Mouse (Mus musculus): ENCODE results near the gene Sec22c.

Gene Sec22c

DNA sequence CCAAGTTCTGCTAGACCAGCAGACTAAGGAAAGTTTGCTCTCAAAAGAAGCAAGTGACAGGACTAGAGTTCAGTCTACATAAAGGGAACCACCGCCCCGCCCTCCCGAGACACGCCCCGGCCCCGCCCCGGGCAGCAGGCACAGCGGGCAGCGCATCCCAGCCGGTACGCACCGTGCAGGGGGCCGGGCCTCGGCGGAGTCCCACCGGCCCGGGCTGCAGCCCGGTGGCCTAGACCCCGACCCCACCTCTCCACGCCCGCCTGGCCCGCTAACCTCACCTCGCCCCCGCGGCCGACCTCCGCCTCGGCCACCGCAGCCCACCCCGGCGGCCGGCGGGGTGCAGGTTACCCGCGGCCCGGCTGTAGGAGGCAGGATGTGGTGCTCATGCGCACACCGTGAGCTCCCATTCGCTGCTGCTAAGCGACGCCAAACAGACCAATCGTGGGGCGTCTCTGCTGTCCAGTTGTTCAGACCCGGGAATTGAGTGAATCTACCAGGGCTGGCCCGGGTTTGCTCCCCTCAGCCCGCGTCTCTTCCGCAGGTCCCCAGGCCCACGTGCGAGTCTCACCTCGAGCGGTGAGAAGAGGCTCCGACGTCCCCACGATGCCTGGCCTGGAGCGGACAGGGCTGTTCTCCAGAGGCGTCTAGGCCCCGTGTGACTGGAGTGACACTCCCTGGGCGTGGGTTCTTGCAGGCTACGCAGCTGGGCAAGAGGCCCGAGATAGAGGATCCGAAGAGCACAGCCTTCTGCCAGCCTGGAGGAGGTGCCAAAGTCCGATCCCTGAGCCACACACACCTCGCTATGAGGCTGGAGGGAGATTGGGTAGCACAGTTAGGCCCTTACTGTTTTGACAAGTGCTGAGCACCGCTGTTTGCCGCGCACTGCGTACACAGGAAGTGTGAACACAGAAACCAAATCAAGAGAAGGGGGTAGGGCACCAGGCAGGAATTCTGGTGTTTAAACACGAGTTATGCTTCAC is at the start of gene Sec22c:
Gene Sec22c, minus strand, starts transcription at position 845 of the 980 bp plus-strand sequence.
- peak; percentile 83 for DNase-seq

DNA sequence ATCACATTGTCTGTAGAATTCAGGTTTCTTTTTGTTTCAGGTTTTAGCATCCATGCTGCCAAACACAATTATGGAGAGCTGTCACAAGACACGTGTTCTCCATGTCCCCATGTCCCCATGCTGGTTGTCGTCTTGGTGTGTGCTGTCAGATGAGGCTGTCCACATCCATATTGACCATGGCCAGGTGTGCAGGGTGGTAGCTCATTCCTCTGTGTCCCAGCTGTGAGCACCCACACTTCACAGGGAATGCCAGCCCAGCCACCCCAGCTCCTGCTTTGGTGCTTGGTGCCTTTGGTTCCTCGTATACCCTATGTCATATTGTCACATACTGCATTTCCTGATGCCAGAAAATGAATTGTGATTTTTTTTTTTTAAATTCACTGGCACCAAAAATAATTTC is 49.3 kb upstream of the Sec22c start:
- no peak for DNase-seq

DNA sequence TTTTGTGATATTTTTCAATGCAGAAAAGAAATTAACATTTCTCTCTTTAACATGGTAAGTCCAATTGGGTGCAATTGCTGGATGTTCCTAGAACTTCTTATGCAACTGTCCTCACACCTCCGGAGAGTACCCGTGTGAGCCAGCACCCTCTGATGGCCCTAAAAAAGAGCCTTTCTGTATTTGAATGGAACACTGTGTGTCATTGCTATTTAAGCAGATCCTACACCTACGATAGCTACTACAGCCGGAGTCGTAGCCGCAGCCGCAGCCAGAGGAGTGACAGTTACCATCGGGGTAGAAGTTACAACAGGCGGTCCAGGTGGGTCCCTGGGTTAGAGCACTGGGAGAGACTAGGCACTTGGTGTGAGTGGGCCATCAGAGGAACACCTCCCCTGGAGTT is 47.5 kb upstream of the Sec22c start:
- DNase-seq, result no peak

DNA sequence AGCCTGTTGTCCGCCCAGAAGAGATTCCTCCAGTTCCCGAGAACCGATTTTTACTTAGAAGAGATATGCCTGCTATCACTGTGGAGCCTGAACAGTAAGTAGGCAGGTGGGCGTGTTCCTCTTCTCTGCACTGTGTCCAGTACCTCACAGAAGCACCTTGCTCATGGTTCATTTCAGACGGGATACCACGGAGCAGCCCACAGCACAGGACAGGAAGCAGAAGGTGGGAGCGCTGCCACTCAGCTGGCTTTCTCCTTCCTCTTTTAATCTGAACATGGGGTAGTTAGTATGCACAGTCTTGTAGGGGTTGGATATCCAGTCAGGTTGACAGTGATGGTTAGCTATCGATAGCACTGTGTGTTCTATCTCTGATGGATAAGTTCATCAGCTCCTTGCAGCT is 38.8 kb upstream of the Sec22c start:
- DNase-seq, result no peak

DNA sequence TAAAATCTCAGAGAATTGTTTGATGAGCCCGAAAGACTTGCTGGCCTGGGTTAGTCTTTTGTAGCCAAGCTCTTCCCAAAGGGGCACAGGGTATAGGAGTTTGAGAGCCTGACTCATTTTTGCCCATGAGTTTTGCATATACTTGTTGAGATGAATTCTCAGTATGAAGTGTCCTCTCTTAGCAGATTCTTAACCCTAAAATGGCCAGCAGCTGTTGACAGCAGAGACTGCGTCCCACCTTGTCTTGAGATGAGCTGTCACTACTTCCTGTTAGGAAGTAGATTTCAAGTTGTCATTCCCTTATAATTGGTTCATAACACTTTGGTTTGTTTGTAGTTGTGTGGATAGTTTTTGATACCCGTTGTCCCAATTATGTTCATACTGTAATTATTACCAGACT is 35.9 kb upstream of the Sec22c start:
- DNase-seq, result no peak

DNA sequence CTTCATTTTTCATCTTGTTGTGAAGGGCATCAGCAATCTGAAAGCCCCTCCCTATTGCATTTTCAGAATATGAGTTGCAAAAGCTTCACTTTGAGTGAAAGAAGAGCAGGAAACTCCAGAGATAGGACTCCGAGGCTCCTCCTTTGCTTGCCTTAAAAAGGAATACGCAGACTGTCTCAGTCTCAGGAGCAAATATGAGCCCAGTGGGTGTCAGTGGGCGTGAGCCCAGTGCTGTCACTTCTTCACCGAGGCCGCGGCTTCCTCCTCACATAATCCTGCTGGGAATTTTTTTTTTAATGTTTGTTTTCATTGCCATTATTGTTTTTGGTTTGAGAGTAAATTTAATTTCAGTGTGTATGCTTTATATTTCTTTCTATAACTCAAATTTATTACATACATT is 35.2 kb upstream of the Sec22c start:
- DNase-seq, result no peak

DNA sequence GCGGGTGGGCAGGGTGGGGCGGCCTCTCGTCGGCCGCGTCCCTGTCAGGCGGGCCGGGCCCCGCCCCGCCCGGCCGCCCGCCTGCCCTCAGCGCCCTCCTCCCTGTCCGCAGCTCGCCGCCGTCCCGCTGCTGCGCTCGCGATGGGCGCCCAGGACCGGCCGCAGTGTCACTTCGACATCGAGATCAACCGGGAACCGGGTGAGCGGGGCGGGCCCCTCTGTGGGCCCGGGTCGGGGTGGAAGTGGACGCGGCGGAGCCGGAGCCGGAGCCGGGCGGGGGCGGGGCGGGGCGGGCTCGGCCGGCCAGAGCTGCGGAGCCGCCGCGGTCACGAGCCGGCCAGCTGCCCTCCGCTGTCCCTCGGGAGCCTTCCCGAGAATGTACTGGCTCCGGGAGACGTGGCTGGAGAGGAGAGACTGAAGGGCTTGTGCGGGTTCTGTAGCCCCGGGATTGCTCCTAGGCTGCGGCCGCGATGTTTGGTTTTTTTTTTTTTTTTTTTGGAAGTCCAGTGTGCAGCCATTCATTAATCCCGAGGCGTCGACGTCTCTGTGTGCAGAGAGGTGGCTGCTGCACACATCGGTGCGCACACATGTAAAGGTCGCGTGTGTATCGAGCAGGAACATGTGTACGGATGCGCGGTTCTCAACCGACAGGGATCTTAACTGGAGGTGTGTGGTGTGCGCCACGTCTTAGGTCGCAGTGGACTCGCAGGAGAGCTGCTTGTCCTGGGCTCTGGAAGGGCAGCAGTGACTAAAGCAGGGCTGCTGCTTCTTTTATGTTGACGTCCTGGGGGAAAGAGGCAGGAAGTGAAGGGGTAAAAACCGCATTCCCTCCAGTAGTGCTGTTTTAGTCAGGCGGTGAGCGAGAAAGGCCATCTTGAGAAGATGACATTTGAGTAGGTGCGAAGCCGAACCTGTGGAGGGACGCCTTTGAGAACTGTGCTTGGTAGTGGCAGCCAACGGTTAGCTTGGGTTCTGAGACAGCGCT is 14.3 kb upstream of the Sec22c start:
- peak; percentile 15 for DNase-seq

DNA sequence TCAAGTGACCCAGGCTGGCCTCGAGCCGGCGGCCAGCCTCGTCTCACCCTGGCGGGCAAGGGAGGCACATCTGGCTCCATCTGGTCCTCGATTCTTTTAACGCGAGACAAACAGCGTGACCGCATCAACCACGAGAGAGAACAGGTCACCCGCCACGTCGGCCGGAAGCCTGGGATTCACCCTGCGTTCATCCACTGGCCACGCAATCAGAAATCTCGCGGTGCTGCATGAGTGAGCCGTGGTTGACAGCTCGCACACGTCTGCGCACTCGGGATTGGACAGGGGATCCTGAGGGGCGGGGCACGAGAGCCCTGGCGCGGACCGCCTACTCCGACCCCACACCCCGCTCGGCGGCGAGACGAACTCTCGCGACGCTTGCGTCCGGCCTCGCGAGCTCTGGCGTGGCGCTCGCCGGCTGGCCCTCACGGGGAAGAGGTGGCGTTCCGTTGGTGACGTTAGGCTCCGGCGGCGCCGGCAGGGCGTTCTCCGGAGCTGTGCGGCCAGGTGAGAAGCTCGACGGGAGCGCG is 13.6 kb upstream of the Sec22c start, which contains the start of gene Nktr:
Gene Nktr, plus strand, starts transcription at position 378 of the 527 bp plus-strand sequence.
- DNase-seq, result peak; percentile 98

DNA sequence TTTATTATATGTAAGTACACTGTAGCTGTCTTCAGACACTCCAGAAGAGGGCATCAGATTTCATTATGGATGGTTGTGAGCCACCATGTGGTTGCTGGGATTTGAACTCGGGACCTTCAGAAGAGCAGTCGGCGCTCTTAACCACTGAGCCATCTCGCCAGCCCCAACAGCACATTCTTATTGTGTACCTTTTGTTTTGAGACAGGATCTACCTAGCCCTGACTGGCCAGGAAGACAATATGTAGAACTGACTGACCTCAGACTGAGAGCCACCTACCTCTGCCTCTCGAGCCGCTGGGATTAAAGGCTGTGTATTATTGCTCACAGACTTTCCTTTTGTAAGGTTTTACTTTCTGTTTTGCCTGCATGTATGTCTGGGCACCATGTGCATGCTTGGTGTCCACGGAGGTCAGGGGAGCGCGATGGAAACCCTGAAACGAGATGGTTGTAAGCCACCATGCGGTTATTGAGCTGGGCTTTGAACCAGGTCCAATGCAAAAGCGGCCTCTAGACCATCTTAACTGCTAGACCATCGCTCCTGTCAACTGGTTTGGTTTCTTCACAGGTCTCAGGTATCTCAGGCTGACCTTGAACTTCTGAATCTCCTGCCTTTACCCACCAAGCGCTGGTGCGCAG is 12.9 kb upstream of the Sec22c start:
- DNase-seq, result no peak

DNA sequence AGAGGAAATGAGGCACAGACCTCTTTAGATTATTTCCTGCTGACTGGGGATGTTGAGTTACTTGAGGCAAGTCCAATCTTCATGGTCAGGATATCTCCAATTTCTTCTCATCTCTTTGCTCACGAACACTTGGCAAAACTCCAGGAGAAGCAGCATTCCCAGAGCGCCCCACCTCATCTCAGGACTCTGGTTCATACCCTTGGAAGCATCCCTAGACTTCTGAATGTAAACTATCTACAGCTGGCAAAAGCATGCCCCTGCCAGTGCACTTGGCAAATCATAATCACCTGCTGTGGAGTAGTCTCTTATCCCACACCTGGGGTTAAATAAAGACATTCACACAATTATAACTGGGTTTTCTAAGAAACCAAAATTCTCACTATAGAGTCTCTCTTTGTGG is 11.8 kb upstream of the Sec22c start:
- DNase-seq, result no peak

DNA sequence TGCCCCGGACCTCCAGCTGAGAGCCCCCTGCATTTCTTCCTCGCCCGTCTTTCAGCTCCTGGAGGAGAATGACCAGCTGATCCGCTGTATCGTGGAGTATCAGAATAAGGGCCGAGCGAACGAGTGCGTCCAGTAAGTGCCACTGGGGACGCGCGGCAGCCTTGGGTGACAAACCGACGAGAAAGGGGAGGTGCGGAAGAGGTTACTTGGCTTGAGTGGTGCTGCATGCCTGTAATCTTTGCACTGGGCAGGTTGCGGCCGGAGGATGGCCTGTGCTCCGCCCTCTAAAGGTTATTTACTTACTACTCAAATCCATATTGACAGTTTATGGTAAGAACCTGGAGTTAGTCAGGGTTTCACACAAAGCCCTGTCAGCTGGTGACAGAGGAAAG is 5.3 kb upstream of the Sec22c start:
- peak; percentile 27 for DNase-seq

DNA sequence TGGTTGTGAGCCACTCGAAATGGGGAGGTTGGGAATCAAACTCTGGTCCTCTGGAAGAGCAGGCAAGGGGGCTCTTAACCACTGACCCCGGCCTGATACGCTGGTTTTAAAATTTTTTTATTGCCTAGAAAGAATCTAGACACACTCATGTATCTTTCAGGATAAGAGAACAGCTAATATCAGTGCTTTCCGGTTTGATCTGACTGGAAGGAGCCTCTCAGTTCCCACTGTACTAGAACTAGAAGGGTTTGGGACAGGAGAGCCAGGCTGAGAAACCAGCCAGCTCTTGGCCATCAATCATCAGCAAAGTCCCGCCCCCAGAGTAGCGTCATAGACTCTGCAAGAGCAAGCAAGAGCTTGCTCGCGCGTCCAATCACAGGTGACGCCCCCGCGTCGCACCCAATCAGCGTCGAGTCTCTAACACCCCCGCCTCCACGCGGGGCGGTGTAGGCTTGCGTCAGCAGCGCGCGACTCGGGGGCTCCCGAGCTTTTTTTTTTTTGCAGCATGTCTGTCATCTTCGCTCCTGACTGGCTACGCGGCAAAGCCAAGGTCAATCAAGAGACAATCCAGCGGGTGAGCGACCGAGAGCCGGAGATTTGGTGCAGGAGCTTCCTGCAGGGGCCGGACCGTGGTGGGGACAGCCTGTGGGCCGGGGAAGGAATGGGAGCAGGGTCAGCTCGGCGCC is 4.8 kb upstream of the Sec22c start, which contains the start of gene Ss18l2:
Gene Ss18l2, plus strand, starts transcription at position 432 of the 686 bp plus-strand sequence.
- peak; percentile 99 for DNase-seq

DNA sequence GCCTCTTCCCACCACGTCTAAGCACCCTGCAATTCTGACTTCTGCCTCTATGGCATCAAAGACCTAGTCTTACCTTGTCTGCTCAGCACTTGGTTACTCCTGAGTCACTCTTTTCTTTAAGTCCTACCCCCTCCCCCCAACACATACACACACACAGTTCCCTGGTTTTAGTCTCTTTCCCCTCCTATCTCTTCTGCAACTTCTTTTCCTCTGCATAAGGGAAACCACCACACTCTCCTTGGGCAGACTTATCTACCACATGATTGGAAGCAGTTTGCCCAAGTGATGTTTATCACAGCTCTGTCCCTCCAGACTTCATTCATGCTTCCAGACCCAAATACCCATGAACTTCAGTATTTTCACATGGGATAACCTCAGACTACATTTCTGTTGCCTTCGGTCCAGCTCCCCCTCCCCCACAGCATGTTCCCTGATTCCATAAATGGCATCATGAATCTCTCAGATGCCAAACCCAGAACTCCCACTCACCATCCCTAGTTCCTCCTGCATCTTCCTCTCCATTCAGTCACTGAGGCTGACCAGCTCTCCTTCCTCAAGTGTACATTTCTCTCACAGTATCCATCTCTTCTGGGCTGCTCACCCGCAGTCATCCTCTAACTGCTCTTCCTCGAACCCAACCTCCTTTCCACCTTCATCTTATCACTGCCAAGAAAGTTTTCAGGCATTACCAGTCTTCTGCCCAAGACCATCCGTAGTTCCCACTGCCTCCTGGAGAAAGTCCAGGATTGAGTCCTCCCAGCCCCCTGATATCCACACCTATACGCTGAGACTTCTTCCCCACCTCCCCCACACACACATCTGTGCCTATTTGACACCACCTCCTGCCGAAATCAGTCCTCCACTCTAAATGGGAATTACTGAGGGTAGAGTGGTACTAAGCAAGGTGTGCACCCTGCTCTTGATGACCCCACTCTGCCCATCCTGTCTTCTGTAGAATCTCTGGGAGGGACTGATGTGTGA is 3.5 kb upstream of the Sec22c start:
- no peak for DNase-seq

DNA sequence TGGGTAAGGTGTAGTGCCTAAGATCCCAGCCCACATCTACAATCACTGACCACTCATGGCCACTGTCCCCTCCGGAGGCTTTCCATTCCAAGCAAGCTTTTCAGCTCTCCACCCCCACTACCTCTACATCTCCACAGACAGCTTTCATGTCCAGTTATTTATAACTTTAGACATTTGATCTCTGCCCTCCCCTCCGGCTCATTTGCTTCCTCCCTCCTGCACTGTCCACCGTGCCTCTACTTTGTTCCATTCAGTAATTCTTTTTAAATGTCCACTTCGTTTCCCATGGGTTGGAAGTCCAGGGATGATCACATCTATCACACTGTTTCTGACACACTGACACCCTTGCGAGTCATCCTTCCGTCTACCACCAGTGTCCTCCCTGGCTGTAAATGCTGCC is 2.5 kb upstream of the Sec22c start:
- DNase-seq, result no peak

DNA sequence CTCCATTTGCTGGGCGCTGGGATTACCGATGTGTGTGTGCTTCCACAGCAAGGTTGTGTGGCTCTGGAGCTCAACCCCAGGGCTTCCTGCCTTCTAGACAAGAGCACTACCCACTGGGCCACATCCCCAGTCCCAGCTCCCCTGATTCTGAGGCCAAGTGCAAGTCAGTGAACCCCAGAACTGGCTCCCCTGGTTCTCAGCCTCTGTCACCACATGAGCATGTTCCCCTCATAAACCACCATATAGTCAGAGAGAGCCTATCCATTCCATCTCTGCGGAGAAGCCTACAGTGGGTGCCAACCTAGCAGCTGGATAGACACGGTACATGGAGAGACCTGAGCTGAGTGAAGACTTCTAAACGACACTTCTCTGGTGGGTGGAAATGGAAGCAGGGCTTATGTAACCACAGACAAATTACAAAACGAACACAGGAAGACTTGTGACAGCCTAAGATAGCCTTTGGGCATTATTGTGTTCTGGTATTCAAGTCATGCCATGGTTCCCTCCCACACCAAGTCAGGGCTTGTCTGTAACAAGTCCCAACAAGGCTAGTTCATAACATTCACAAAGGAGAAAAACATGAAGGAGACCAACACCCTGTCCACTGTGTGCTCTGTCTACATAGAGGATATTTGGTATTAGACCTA is 862 bp upstream of the Sec22c start:
- no peak for DNase-seq

DNA sequence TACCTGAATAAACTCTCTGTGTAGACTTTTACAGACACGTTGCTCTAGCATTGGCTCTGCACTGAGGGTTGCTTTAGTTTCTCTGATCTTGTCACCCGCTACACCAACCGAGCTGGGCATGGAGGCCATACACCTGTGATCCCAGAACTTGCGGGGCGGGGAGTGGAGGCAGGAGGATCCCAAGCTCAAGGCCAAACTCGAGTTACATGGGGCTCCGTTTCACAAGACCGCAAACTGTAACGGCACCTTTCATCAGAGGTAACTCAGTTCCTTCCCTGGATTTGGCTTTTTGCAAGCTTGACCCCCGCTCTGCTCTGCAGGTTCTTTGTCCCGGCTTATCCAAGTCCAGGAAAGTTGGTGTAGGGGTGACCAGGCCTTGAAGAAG is 1.0 kb downstream of the Sec22c start:
- DNase-seq, result no peak

DNA sequence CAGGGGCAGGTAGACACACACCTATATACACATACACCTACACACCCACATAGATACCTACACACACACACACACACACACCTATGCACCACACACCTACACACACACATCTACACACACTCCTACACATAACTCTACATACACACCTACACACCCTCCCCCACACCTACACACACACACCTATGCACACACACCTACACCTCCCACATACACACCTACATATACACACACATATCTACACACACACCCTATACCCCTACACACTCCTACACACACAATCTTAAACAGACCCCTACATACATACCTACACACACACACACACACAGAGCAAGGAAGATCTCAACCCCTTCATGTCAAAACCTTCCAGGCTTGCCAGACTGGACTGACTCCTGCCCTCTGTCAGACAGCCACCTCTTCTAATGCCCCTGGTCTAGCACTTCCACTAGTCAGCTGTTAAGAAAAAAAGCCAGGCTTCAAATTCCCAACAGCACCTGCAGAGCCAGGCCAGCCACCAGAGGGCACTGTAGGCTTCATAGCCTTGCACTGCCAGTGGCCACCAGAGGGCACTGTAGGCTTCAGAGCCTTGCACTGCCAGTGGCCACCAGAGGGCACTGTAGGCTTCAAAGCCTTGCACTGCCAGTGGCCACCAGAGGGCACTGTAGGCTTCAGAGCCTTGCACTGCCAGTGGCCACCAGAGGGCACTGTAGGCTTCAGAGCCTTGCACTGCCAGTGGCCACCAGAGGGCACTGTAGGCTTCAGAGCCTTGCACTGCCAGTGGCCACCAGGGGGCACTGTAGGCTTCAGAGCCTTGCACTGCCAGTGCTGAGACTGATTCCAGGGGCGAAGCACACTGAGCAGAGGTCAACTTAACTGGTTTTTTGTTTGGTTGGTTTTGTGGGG is 7.9 kb downstream of the Sec22c start:
- peak; percentile 75 for DNase-seq

DNA sequence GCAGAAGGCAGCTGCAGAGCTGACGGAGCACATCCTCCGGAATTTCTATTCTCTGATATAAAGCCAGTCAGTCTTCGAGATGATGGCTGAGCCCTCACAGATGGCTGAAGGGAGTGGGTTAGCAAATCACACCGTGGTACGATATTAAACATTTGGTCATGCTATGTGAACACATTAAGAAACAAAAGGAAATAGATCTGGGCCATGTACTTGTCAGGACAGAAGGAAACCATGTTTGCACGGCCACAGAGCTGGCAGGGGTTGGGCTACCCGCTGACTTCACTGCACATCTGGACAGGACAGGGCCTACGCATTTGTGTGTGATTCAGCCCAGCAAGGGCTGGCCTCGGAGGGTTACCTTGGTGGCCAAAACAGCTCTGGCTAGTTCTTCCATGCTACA is 8.7 kb downstream of the Sec22c start:
- no peak for DNase-seq

DNA sequence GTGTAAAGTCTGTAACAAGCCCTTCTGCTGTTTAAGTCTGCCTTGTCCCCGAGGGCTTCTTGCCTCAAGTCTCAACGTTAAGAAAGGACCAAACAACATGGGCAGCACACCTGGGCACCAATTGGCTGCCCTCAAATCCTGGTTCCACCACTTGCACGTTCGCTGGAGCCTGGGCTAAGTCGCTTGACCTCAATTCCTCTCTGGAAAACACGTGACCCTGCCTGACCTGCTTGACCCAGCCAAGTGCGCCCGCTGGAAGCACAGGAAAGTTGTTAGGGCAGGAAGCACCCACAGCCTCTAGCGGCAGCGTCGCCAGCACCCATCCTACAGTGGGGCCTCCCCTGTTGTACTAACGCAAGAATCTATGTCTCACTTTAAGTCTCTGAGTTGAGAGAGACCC is 10.6 kb downstream of the Sec22c start:
- DNase-seq, result no peak
